Mouse (Mus musculus): ENCODE data around the gene Hsf5. TPM values are rescaled to one million over a fixed set of nuclear protein-coding genes. Genes with fewer than 3 reads are reported as not detected.

The Hsf5 gene
- polyA plus RNA-seq, 1 experiment from 2014 or later, result 0.41 TPM

DNA sequence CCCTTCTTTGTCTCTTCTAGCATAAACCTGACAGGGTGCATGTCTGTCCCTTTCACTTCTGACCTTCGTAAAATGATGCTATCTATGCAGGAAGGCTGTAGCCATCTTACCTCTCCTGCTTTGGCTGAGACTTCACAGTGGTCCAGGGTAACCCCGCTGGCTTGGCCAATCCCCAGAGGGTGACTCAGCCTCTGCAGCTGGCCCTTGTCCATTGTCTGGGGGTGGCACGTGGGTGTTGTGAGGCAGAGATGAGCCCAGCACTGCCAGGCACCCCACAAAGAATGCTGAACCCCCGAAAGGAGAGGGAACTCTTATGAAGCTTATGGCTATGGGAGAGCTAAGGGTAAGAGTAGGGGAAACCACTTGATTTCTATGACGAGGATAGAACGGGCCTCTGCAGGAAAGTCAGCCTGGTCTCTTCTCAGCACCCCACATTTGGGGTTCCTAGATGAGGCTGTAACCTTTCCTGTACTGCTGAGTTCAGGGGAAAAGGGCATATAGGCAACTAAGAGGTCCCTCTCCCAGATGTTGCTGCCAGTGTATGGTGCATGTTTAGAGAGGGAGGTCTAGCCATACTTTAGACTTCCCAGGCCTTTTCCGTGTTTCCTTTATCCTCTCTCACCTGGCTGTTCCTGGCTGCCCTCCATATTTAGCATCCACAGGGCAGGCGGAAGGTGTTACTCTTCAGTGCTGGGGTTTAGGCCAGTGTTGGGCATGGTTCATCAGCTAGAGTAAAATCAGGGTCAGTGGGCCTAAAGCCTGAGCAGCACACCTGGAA is 34.8 kb upstream of the Hsf5 start:
- no peak for TF ChIP-seq CTCF (IDR thresholded peaks at IDR 0.05; ENCODE audit: low read depth)
- Histone ChIP-seq H3K36me3 (ENCODE audit: insufficient read depth) (no peaks in the 10 kb centered on the region), H3K27ac (ENCODE audit: low read depth) (no peak overlapping the region), H3K9ac (no peak overlapping the region), H3K9me3 (ENCODE audit: low read depth, low read length) (no peaks in the 10 kb centered on the region), H3K4me1 (ENCODE audit: insufficient read depth) (peaks cover 15% of the 10 kb centered on the region), H3K4me3 (ENCODE audit: low read depth, low read length) (no peak overlapping the region), H3K27me3 (ENCODE audit: insufficient read depth, low read length) (no peaks in the 10 kb centered on the region), H3K4me2 (no peak overlapping the region)
- ATAC-seq (ENCODE audit: insufficient read depth), result no peak
- WGBS, result 80% methylated on average over 8 of the region's 8 CpGs
- DNase-seq, result no peak

- H3K4me3 ChIP-seq (ENCODE audit: low read depth, low read length), result no peak overlapping the region
Observed at GRCm38 (mm10) chr11:87583291-87584034, 33.5 kb upstream of the Hsf5 start.

GRCm38 (mm10) chr11:87584711-87585505 is 32.1 kb upstream of the Hsf5 start:
- no peak overlapping the region for H3K4me2 ChIP-seq
- H3K27ac ChIP-seq (ENCODE audit: low read depth), result peak overlapping the region; percentile 77
- no peak overlapping the region for H3K9ac ChIP-seq
- no peaks in the 10 kb centered on the region for H3K27me3 ChIP-seq (ENCODE audit: insufficient read depth, low read length)
- WGBS, result 62% methylated on average over 10 of the region's 10 CpGs
- no peaks in the 10 kb centered on the region for H3K36me3 ChIP-seq (ENCODE audit: insufficient read depth)
- H3K4me1 ChIP-seq (ENCODE audit: insufficient read depth), result peaks cover 14% of the 10 kb centered on the region; the same call in 1 of the 2 replicates
- DNase-seq (peak; percentile 80), ATAC-seq (ENCODE audit: insufficient read depth) (peak; percentile 29; the same call in 1 of the 2 replicates)
- TF ChIP-seq CTCF (IDR thresholded peaks at IDR 0.05; ENCODE audit: low read depth), result no peak
- H3K9me3 ChIP-seq (ENCODE audit: low read depth, low read length), result no peaks in the 10 kb centered on the region
- H3K4me3 ChIP-seq (ENCODE audit: low read depth, low read length), result no peak overlapping the region

More at GRCm38 (mm10) chr11:87583291-87584034, 33.5 kb upstream of the Hsf5 start:
- no peak overlapping the region for H3K27ac ChIP-seq (ENCODE audit: low read depth)
- H3K36me3 ChIP-seq (ENCODE audit: insufficient read depth), result no peaks in the 10 kb centered on the region
- WGBS, result 73% methylated on average over 6 of the region's 6 CpGs
- DNase-seq (no peak), ATAC-seq (ENCODE audit: insufficient read depth) (no peak)
- no peak overlapping the region for H3K4me2 ChIP-seq
- H3K4me1 ChIP-seq (ENCODE audit: insufficient read depth), result peaks cover 7% of the 10 kb centered on the region; the same call in 1 of the 2 replicates
- no peaks in the 10 kb centered on the region for H3K9me3 ChIP-seq (ENCODE audit: low read depth, low read length)
- H3K9ac ChIP-seq, result no peak overlapping the region
- no peaks in the 10 kb centered on the region for H3K27me3 ChIP-seq (ENCODE audit: insufficient read depth, low read length)
- peak; percentile 7; the same call in 1 of the 2 replicates for TF ChIP-seq CTCF (IDR thresholded peaks at IDR 0.05; ENCODE audit: low read depth)

GRCm38 (mm10) chr11:87587211-87587874 is 29.6 kb upstream of the Hsf5 start:
- peak overlapping the region; percentile 27; the same call in 1 of the 2 replicates for H3K27ac ChIP-seq (ENCODE audit: low read depth)
- no peaks in the 10 kb centered on the region for H3K9me3 ChIP-seq (ENCODE audit: low read depth, low read length)
- no peak for TF ChIP-seq CTCF (IDR thresholded peaks at IDR 0.05; ENCODE audit: low read depth)
- H3K4me3 ChIP-seq (ENCODE audit: low read depth, low read length), result no peak overlapping the region
- H3K4me2 ChIP-seq, result no peak overlapping the region
- 0 out of 2 replicates have a peak, but pooled peaks cover 10% of the 10 kb centered on the region for H3K4me1 ChIP-seq (ENCODE audit: insufficient read depth)
- no peaks in the 10 kb centered on the region for H3K27me3 ChIP-seq (ENCODE audit: insufficient read depth, low read length)
- 88% methylated on average over 5 of the region's 5 CpGs for WGBS
- DNase-seq (peak; percentile 36), ATAC-seq (ENCODE audit: insufficient read depth) (no peak)
- no peaks in the 10 kb centered on the region for H3K36me3 ChIP-seq (ENCODE audit: insufficient read depth)
- no peak overlapping the region for H3K9ac ChIP-seq

- Histone ChIP-seq H3K4me1 (ENCODE audit: insufficient read depth) (peaks cover 10% of the 10 kb centered on the region; the same call in 1 of the 2 replicates), H3K4me2 (peak overlapping the region; percentile 79)
Observed at GRCm38 (mm10) chr11:87589605-87590004, 27.4 kb upstream of the Hsf5 start.

GRCm38 (mm10) chr11:87590841-87591525 is 26.0 kb upstream of the Hsf5 start:
- ATAC-seq (ENCODE audit: insufficient read depth) (no peak), DNase-seq (peak; percentile 56)
- H3K4me3 ChIP-seq (ENCODE audit: low read depth, low read length), result peak overlapping the region; percentile 60
- no peaks in the 10 kb centered on the region for H3K27me3 ChIP-seq (ENCODE audit: insufficient read depth, low read length)
- no peak for TF ChIP-seq CTCF (IDR thresholded peaks at IDR 0.05; ENCODE audit: low read depth)
- peak overlapping the region; percentile 92 for H3K9ac ChIP-seq
- peaks cover 7% of the 10 kb centered on the region; the same call in 1 of the 2 replicates for H3K4me1 ChIP-seq (ENCODE audit: insufficient read depth)
- peak overlapping the region; percentile 90 for H3K27ac ChIP-seq (ENCODE audit: low read depth)
- H3K9me3 ChIP-seq (ENCODE audit: low read depth, low read length), result no peaks in the 10 kb centered on the region
- WGBS, result 1% methylated on average over 25 of the region's 25 CpGs
- H3K36me3 ChIP-seq (ENCODE audit: insufficient read depth), result peaks cover 10% of the 10 kb centered on the region
- peak overlapping the region; percentile 79 for H3K4me2 ChIP-seq

More at GRCm38 (mm10) chr11:87589605-87590004, 27.4 kb upstream of the Hsf5 start:
- H3K9me3 ChIP-seq (ENCODE audit: low read depth, low read length), result no peaks in the 10 kb centered on the region
- no peak for ATAC-seq (ENCODE audit: insufficient read depth)
- TF ChIP-seq CTCF (IDR thresholded peaks at IDR 0.05; ENCODE audit: low read depth), result no peak
- WGBS, result 88% methylated on average over 8 of the region's 8 CpGs
- peaks cover 10% of the 10 kb centered on the region for H3K36me3 ChIP-seq (ENCODE audit: insufficient read depth)
- H3K27me3 ChIP-seq (ENCODE audit: insufficient read depth, low read length), result no peaks in the 10 kb centered on the region
- H3K4me3 ChIP-seq (ENCODE audit: low read depth, low read length), result no peak overlapping the region
- no peak overlapping the region for H3K27ac ChIP-seq (ENCODE audit: low read depth)
- DNase-seq, result no peak
- no peak overlapping the region for H3K9ac ChIP-seq
